Mouse (Mus musculus): ENCODE data around the gene Clic4. TPM values are rescaled to one million over a fixed set of nuclear protein-coding genes. Genes with fewer than 3 reads are reported as not detected.
"Not testable (repeated sequence)": the region's sequence is repeated elsewhere in the genome, so short reads cannot be mapped to it uniquely, and the experiment has no call there.

Clic4 gene
- total and polyA plus RNA-seq, 3 experiments, result 148 to 249 (median 248) TPM

GRCm38 (mm10) chr4:135190364-135190763 is 82.2 kb downstream of the Clic4 start:
- 85% methylated on average over 1 of the region's 1 CpGs for WGBS
- no peak overlapping the region for H3K27ac ChIP-seq
- H3K9ac ChIP-seq (ENCODE audit: low read depth, low read length), result no peak overlapping the region
- no peaks in the 10 kb centered on the region for H3K79me2 ChIP-seq (replicated peaks; ENCODE audit: control insufficient read depth, insufficient read depth, low read length)
- H3K4me3 ChIP-seq, result no peak overlapping the region
- no peak for DNase-seq
- intact Hi-C loops (cut with DNase I), result no loop called here
- no peaks in the 10 kb centered on the region for H3K27me3 ChIP-seq (ENCODE audit: control insufficient read depth, insufficient read depth, low read length)
- TF ChIP-seq EP300 (IDR thresholded peaks at IDR 0.05; ENCODE audit: insufficient read depth, low read depth, low read length), result no peak
- no peak for TF ChIP-seq CTCF (IDR thresholded peaks at IDR 0.05)
- no peak for TF ChIP-seq POLR2A (IDR thresholded peaks at IDR 0.05; ENCODE audit: insufficient read depth, low read depth, low read length)
- no peaks in the 10 kb centered on the region for H3K4me1 ChIP-seq (ENCODE audit: control insufficient read depth, insufficient read depth, low read length)
- H3K36me3 ChIP-seq (ENCODE audit: control insufficient read depth, insufficient read depth, low read length), result no peaks in the 10 kb centered on the region

GRCm38 (mm10) chr4:135189452-135190008 is 83.1 kb downstream of the Clic4 start:
- H3K4me1 ChIP-seq (ENCODE audit: control insufficient read depth, insufficient read depth, low read length), result no peaks in the 10 kb centered on the region
- H3K27ac ChIP-seq, result no peak overlapping the region
- no peaks in the 10 kb centered on the region for H3K27me3 ChIP-seq (ENCODE audit: control insufficient read depth, insufficient read depth, low read length)
- no peaks in the 10 kb centered on the region for H3K36me3 ChIP-seq (ENCODE audit: control insufficient read depth, insufficient read depth, low read length)
- no peak overlapping the region for H3K9ac ChIP-seq (ENCODE audit: low read depth, low read length)
- intact Hi-C loops (cut with DNase I), result no loop called here
- H3K4me3 ChIP-seq, result no peak overlapping the region
- DNase-seq, result peak; percentile 39 to 57
- no peaks in the 10 kb centered on the region for H3K79me2 ChIP-seq (replicated peaks; ENCODE audit: control insufficient read depth, insufficient read depth, low read length)
- TF ChIP-seq EP300 (IDR thresholded peaks at IDR 0.05; ENCODE audit: insufficient read depth, low read depth, low read length), result no peak
- TF ChIP-seq CTCF (IDR thresholded peaks at IDR 0.05), result no peak
- TF ChIP-seq POLR2A (IDR thresholded peaks at IDR 0.05; ENCODE audit: insufficient read depth, low read depth, low read length), result no peak
- 55% methylated on average over 12 of the region's 12 CpGs for WGBS

- H3K4me1 ChIP-seq (ENCODE audit: control insufficient read depth, insufficient read depth, low read length); H3K36me3 ChIP-seq (ENCODE audit: control insufficient read depth, insufficient read depth, low read length); H3K79me2 ChIP-seq (replicated peaks; ENCODE audit: control insufficient read depth, insufficient read depth, low read length); H3K27ac ChIP-seq; H3K27me3 ChIP-seq (ENCODE audit: control insufficient read depth, insufficient read depth, low read length); H3K4me3 ChIP-seq; H3K9ac ChIP-seq (ENCODE audit: low read depth, low read length); intact Hi-C loops (cut with DNase I); DNase-seq: not testable (repeated sequence)
- 98% methylated on average over 7 of the region's 13 CpGs for WGBS
These were observed 88.3 kb downstream of the Clic4 start for GRCm38 (mm10) chr4:135184277-135184676.

GRCm38 (mm10) chr4:135181819-135182218 is 90.8 kb downstream of the Clic4 start:
- no peaks in the 10 kb centered on the region for H3K27me3 ChIP-seq (ENCODE audit: control insufficient read depth, insufficient read depth, low read length)
- no peaks in the 10 kb centered on the region for H3K36me3 ChIP-seq (ENCODE audit: control insufficient read depth, insufficient read depth, low read length)
- no peak overlapping the region for H3K27ac ChIP-seq
- 83% methylated on average over 4 of the region's 4 CpGs for WGBS
- no peaks in the 10 kb centered on the region for H3K79me2 ChIP-seq (replicated peaks; ENCODE audit: control insufficient read depth, insufficient read depth, low read length)
- no peak overlapping the region for H3K4me3 ChIP-seq
- no peak for TF ChIP-seq POLR2A (IDR thresholded peaks at IDR 0.05; ENCODE audit: insufficient read depth, low read depth, low read length)
- no peak for TF ChIP-seq EP300 (IDR thresholded peaks at IDR 0.05; ENCODE audit: insufficient read depth, low read depth, low read length)
- no peaks in the 10 kb centered on the region for H3K4me1 ChIP-seq (ENCODE audit: control insufficient read depth, insufficient read depth, low read length)
- H3K9ac ChIP-seq (ENCODE audit: low read depth, low read length), result no peak overlapping the region
- no peak for DNase-seq
- intact Hi-C loops (cut with DNase I), result no loop called here

- Histone ChIP-seq H3K36me3 (ENCODE audit: control insufficient read depth, insufficient read depth, low read length) (no peaks in the 10 kb centered on the region), H3K27ac (no peak overlapping the region), H3K4me1 (ENCODE audit: control insufficient read depth, insufficient read depth, low read length) (no peaks in the 10 kb centered on the region), H3K27me3 (ENCODE audit: control insufficient read depth, insufficient read depth, low read length) (peaks cover 7% of the 10 kb centered on the region), H3K4me3 (no peak overlapping the region), H3K9ac (ENCODE audit: low read depth, low read length) (no peak overlapping the region), H3K79me2 (replicated peaks; ENCODE audit: control insufficient read depth, insufficient read depth, low read length) (no peaks in the 10 kb centered on the region)
- intact Hi-C loops (cut with DNase I), result no loop called here
- 38% methylated on average over 5 of the region's 5 CpGs for WGBS
- TF ChIP-seq POLR2A (IDR thresholded peaks at IDR 0.05; ENCODE audit: insufficient read depth, low read depth, low read length) (no peak), CTCF (IDR thresholded peaks at IDR 0.05) (peak; percentile 63), EP300 (IDR thresholded peaks at IDR 0.05; ENCODE audit: insufficient read depth, low read depth, low read length) (no peak)
- DNase-seq, result peak in 1 of 2 experiments; percentile 39
These were observed 93.5 kb downstream of the Clic4 start for GRCm38 (mm10) chr4:135179077-135179481.

GRCm38 (mm10) chr4:135177568-135177967 is 95.0 kb downstream of the Clic4 start:
- no peak for DNase-seq
- Histone ChIP-seq H3K79me2 (replicated peaks; ENCODE audit: control insufficient read depth, insufficient read depth, low read length) (no peaks in the 10 kb centered on the region), H3K36me3 (ENCODE audit: control insufficient read depth, insufficient read depth, low read length) (no peaks in the 10 kb centered on the region), H3K4me1 (ENCODE audit: control insufficient read depth, insufficient read depth, low read length) (no peaks in the 10 kb centered on the region), H3K9ac (ENCODE audit: low read depth, low read length) (no peak overlapping the region), H3K27ac (no peak overlapping the region), H3K27me3 (ENCODE audit: control insufficient read depth, insufficient read depth, low read length) (peaks cover 7% of the 10 kb centered on the region), H3K4me3 (no peak overlapping the region)
- intact Hi-C loops (cut with DNase I), result no loop called here
- TF ChIP-seq POLR2A (IDR thresholded peaks at IDR 0.05; ENCODE audit: insufficient read depth, low read depth, low read length) (no peak), EP300 (IDR thresholded peaks at IDR 0.05; ENCODE audit: insufficient read depth, low read depth, low read length) (no peak), CTCF (IDR thresholded peaks at IDR 0.05) (no peak)
